Mouse (Mus musculus) MN1 (cell line): Measurements from ENCODE around the gene Syt17.

ENCODE experiments used
- DNase-seq: peaks from one replicate; pipeline ENCODE4 v3.0.0-alpha.2; 2016; ENCODE audit warnings: low spot score

The Syt17 gene

GRCm38 (mm10) chr7:118462818-118463762 lies 15.1 kb upstream of the Syt17 start:
- DNase-seq: peak; percentile 96

DNA sequence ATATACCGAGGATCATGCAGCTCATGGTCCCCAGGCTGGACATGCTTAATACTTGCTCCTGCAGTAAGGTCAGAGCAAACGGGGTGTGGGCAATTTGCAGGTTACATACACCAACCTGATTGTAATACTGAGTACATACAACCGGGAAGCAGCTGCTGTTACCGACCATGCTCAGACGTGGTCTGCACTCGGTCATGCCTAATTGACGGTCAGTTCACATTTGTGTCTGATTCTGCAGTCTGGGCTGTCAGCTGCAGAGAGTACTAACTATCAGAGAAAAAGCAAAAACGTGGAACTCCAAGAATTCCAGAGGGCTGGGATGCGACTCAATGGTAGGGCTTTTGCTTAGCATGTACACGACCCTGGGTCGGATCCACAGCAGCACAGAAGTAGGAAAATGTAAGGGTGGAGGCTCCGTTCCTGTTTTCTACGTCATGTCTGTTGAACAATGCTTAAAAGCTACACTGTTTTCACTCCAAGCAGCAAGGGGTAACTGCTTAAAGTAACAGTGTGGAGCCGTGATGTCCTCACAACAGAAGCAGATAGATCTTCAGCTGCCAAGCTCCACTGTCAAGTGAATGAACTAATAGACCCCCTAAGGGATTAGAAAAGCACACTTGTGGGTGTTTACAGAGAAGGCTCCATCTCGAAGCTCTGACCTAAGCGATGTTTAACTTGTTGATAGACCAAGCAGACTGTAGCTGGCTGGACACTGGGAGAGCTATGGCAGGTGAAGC lies 13.5 kb upstream of the Syt17 start:
- DNase-seq: peak; percentile 16

DNA sequence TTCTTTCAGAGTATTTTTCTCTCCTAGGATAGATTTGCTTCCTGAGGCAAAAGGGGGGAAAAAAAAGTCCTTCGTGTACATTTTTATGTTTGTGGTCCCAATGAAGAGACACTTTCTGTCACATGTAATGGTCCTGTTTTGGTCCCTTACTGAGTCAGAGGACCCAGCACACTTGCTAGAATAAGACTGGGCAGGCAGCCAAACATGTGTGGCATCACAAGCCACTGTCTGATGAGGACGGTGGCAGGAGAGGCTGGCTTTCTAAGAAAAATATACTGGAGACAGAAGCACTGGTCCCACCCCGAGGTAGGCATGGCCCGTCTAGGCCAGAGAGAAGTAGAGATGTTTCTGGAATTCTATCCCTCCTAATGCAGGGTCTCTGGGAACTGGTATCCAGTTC lies 5.7 kb upstream of the Syt17 start:
- DNase-seq: peak; percentile 75

DNA sequence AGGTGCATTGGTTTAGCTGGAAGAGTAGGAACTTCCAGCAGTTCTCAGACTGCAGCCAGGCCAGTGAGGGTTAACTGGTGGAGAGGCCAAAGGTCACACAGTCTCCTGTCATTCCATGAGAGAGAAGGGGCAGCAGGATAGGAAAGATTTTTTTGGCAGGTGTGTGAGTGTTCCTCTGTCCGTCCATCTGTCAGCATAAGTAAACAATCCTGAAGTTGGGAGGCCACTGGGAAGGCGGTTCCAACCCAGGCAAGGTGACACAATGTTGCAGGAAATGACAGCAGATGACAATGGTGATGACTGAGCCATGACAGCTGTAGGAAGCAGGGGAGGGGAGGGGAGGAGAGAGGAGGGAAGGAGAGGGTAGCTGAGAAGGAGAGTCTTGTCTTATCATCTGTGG lies 4.9 kb upstream of the Syt17 start:
- DNase-seq: no peak

GRCm38 (mm10) chr7:118447291-118448133 lies 510 bp downstream of the Syt17 start:
- DNase-seq: peak; percentile 74

GRCm38 (mm10) chr7:118443895-118444485 lies 4.0 kb downstream of the Syt17 start:
- peak; percentile 44 for DNase-seq

- peak; percentile 70 for DNase-seq
These were observed 4.7 kb downstream of the Syt17 start for GRCm38 (mm10) chr7:118443371-118443770.

DNA sequence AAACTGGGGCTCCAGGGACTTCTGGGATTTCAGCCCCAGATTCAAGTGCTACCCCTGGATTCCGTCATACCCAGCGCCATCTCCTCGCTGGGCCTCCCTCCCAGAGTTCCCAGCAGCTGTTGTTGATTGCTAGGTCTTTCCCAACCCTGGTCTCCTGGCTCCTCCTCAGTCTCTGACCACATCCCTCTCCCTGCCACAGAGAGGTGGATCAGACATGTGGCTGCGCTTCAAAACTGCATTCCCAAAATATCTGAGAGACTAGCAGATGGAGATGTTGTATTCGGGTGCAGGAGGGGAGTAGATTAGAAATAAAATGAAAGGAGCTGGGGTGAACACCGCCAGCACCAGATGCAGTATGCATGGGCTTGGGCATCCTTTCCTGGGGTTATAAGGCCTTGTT lies 6.5 kb downstream of the Syt17 start:
- DNase-seq: no peak

DNA sequence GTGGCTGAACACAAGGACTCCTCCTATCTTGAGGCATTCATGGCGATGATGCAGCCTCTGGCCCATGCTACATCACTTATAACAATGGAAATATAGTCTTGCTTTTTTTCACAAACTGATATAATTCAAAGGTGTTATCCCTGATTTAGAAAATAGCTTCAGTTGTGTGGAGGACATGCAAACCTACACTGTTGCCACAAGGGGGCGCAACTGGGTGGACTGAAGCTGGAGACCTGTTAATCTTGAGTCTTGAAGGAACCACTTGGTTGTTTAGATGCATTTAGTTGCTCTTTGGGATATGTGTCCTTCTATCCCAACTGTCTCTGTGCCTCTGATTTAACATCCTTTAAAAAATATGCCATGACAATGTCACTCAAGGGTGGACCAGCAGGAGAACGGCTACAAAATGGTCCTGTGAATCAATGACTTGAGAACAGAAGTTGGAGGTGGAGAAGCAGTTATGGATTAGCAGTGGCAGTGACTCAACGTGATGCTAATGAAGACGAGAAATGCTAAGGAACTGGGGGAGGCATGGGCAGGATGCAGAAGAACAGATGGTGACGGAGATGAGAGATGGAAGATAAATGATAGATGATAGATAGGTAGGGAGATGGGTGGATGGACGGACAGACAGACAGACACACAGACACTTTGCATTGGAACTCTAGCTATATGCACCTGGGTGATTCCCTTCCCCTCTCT lies 10.8 kb downstream of the Syt17 start:
- DNase-seq: peak; percentile 56

DNA sequence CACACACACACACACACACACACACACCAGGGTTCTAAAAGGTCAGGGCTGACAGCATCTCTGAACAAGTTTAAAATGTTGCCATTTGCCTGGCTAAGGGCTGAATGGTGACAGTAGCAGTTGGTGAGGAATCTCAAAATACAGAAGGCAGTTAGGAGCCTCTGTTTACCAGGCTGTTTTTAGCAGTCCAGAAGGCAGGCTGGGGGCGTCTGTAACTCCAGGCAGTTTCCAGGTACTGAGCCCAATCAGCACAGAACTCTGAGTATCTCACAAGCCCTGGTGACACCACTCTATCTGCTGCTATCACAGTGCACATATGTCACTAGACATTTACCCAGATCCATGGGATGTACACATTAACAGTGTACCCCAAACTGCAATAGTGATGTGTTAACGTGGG lies 19.1 kb downstream of the Syt17 start:
- DNase-seq: no peak

- no peak for DNase-seq
These were observed 28.4 kb downstream of the Syt17 start for GRCm38 (mm10) chr7:118419491-118420180.

- DNase-seq: no peak
These were observed 33.8 kb downstream of the Syt17 start for GRCm38 (mm10) chr7:118414183-118414582.

DNA sequence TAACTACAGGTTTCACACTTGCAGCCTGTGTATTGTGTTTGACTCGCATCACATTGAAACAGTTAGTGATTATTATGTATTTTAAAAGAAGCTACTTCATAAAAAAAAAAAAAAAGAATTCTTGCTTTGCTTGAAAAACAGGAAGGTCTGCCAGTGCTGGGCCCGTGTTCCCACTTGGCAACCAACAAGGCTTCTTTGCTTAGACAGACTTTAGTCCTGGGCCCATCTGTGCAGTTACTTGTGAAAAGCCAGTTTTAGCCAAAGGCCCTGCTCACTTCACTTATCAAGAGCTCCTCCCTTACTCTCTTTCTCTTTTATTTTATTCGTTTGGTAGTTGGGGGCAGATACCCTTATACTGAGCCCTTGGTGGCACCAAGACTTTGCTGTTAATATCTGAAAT lies 36.1 kb downstream of the Syt17 start:
- no peak for DNase-seq

- peak; percentile 43 for DNase-seq
These were observed 38.6 kb downstream of the Syt17 start for GRCm38 (mm10) chr7:118409421-118409820.

DNA sequence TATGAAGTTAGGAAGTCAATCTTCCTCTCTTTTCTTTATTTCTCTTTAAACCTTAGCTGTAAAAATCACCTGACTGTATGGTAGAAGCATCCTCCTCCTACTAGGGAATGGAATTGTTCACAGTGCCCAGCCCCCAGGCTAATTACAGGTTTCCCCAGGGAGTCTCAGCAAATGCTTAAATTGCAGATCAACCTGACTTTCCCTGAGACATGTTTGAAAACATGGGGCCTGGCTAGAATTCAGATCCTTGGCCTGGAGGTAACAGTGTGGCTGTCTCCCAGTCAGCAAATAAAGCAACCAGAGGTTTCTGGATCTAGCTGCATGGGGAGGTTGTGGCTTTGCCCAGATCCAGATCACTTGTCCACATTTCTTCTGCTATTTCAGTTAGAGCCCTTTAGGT lies 42.8 kb downstream of the Syt17 start:
- no peak for DNase-seq

DNA sequence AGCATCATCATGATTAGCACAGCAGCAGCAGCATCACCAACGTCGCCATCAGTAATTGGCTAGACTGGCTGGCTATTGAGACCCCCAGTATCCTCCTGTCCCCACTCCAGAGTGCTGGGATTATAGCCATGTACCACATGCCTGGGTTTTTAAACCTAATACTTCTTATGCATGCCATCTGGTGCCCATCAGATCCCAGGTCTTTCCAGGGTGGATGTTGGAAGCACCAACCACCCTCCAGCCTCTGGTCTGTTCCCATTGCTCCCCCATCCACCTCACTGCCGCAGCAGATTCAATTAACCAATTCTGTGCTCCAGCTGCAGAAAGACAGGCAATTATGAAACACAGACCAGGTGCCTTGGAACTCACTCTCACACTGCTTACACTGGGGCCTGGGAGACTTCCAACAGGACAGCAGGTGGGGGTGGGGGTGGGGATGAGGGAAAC lies 45.4 kb downstream of the Syt17 start:
- DNase-seq: peak; percentile 94

DNA sequence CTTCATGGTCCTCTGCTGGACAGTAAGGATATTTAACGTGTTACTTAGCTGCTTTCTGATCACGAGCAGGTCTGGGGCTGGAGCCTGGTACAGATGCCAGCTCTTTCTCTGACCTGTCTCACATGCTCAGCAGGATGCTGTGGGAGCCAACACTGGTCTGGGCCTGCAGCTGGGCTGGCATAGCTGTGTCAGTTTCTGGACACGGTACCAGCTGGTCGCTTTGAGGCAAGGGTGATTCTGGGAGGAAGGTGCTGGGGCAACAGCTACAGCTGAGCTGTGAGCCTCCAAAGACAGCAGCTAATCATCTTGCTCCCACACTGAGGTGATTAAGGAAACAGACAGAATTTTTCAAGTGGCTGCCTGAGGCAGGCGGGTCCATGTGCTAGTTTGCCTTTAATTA lies 46.1 kb downstream of the Syt17 start:
- DNase-seq: peak; percentile 74

DNA sequence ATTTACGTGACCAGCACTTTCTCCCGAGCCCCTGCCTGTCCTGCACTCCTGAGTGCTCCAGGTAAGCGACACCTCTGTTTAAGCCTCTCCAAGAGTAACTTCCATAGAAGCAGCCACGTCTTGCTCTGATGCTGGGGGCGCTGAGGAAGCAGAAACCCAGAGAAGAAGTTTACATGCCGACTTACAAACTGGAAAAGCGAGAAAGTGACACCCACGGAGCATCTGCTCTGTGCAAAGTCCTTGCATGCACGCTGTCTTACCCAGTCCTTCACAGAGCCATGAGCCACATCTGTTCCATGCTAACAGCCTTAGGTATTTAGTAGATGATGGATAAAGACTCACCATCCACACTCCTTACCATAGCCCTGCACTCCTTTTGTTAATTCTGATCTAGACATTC lies 48.3 kb downstream of the Syt17 start:
- no peak for DNase-seq

- no peak for DNase-seq
These were observed 57.3 kb downstream of the Syt17 start for GRCm38 (mm10) chr7:118390705-118391104.

DNA sequence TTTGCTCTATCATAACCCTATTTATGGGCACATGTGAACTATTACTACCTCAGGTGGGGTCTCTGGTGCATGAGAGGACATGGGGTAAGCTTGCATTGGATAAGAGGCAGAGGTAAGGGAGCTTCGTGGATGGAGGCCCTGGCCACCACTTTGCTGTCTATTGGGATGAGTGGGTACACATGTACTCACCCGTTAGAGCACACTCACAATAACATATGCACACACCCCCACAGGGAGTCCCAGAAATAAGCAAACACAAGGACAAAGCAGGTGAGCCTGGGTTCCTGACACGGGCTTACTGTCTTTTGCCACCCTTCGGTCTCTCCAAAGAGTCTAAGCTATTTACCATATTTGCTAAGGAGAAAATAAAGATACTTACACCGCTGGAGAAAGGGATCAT lies 67.0 kb downstream of the Syt17 start:
- DNase-seq: no peak

GRCm38 (mm10) chr7:118380056-118380455 lies 68.0 kb downstream of the Syt17 start:
- no peak for DNase-seq
